Mouse (Mus musculus): Measurements from ENCODE around the gene Lacc1. TPM values are rescaled to one million over a fixed set of nuclear protein-coding genes. Genes with fewer than 3 reads are reported as not detected.
"Not testable (repeated sequence)": the region's sequence is repeated elsewhere in the genome, so short reads cannot be mapped to it uniquely, and the experiment has no call there.

Lacc1 gene
- polyA plus RNA-seq, 1 experiment from 2014 or later: 5.3 TPM

DNA sequence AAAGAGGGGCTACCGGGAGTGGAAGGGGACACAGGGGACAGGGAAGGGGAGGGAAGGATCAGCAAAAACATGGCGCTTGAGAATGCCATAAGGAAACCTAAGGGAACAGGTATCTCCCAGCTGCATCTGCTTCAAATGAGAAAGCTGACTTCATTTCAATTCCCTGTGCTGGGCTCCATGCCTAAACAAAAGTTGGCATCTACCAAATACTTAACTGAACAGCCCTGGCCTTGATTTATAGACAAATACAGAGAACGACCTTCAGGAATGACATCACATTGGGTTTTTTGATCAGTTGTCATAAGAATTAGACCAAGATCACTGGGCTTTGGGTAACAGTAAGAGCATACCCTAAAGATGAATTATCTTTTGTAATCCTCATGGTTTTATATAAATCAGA is 12.2 kb downstream of the Lacc1 start:
- 82% methylated on average over 3 of the region's 3 CpGs for WGBS

DNA sequence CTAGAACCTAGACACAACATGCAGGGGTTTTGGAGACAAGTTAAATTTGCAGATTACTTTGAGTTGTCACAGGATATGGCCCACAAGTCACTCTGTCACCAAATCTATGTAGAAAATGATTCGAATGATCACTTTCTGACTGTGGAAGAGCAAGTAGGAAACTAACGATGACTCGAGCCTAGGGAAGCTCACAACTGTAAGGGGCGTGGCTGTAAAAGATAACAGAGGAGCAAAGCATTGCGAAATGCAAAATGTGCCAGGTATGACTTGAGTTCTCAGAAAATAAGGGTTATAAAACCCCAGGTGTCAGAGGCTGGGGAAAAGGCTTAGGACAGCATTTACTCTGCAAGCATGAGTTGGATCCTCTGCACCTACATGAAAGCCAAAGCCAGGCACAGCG is 19.5 kb downstream of the Lacc1 start:
- H3K27me3 ChIP-seq (ENCODE audit: insufficient read depth, poor library complexity, severe bottlenecking): no peaks in the 10 kb centered on the region
- H3K4me1 ChIP-seq (replicated peaks): no peaks in the 10 kb centered on the region
- DNase-seq (ENCODE audit: low spot score): no peak
- 85% methylated on average over 6 of the region's 6 CpGs for WGBS
- H3K4me3 ChIP-seq: no peak overlapping the region
- no peak overlapping the region for H3K27ac ChIP-seq
- H3K36me3 ChIP-seq: no peaks in the 10 kb centered on the region
- no peaks in the 10 kb centered on the region for H3K9me3 ChIP-seq

More for the DNA sequence above, 12.2 kb downstream of the Lacc1 start:
- Histone ChIP-seq H3K36me3 (no peaks in the 10 kb centered on the region), H3K27ac (no peak overlapping the region), H3K9me3 (peaks cover 3% of the 10 kb centered on the region; the same call in 1 of the 2 replicates), H3K4me3 (no peak overlapping the region), H3K27me3 (ENCODE audit: insufficient read depth, poor library complexity, severe bottlenecking) (no peaks in the 10 kb centered on the region), H3K4me1 (replicated peaks) (no peaks in the 10 kb centered on the region)
- DNase-seq (ENCODE audit: low spot score): no peak

DNA sequence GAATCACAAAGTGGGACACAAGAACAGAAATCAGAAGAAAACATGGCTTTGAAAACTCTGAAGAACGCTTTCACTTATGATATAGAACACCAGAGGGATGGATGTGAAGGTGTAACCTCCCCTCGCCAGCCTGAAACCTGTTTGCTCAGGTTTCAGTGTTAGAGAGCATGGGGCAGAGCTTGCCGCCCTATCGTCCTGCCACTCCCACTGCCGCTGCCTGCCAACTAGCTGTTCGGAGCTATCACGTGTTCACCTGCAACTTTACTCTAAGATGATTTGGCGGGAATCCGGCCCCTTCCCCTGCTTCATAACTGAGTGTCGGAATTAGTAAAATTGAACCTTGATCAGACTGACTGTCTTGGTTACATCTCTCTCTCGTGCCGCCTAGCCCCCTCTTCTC is 19.9 kb downstream of the Lacc1 start:
- WGBS: 59% methylated on average over 12 of the region's 12 CpGs
- DNase-seq (ENCODE audit: low spot score); H3K36me3 ChIP-seq; H3K4me3 ChIP-seq; H3K27ac ChIP-seq; H3K27me3 ChIP-seq (ENCODE audit: insufficient read depth, poor library complexity, severe bottlenecking); H3K4me1 ChIP-seq (replicated peaks); H3K9me3 ChIP-seq: not testable (repeated sequence)

DNA sequence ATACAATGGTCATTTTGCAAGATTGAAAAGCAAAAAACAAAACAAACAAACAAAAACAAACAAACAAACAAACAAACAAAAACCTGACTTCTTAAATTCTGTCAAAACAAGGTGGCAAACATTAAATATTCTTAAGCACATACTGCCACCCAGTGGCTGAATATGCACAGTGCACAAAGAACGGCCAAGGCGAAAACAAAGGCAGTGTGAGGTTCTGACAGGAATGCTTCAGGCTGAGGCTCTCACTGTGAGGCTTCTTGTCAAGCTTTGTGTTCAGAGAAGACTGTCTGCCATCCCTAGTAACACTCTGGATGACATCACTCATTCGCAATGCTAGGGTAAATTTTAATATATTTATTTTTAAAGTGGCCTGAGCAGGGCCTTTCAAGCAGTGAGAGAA is 24.9 kb downstream of the Lacc1 start:
- Histone ChIP-seq H3K27me3 (ENCODE audit: insufficient read depth, poor library complexity, severe bottlenecking) (no peaks in the 10 kb centered on the region), H3K4me3 (no peak overlapping the region), H3K9me3 (no peaks in the 10 kb centered on the region), H3K36me3 (no peaks in the 10 kb centered on the region), H3K27ac (peak overlapping the region; percentile 42; the same call in 1 of the 2 replicates), H3K4me1 (replicated peaks) (no peaks in the 10 kb centered on the region)
- WGBS: 7% methylated on average over 3 of the region's 3 CpGs
- DNase-seq (ENCODE audit: low spot score): peak; percentile 77

DNA sequence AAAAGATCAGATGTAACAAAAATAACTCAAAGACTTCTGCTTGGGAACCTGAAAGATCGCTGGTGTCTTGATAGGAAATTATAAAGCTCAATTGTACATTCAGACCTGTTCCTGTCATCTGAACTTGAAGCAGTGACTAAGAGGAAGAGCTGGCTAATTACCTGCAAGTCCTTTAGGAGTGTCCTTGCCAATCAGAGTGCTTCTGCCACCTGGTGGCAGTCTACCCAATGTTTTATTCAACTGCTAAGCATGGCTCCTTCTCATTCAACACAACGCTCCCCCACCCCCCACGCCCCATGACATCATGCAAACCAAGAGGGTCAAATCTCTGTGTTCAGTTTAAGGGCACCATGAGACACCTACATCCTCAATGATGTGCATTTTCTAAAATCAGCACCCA is 28.5 kb downstream of the Lacc1 start:
- DNase-seq (ENCODE audit: low spot score): peak; percentile 64
- H3K27ac ChIP-seq: no peak overlapping the region
- H3K27me3 ChIP-seq (ENCODE audit: insufficient read depth, poor library complexity, severe bottlenecking): no peaks in the 10 kb centered on the region
- H3K9me3 ChIP-seq: no peaks in the 10 kb centered on the region
- H3K4me1 ChIP-seq (replicated peaks): peaks cover 19% of the 10 kb centered on the region; the same call in 1 of the 2 replicates
- H3K4me3 ChIP-seq: no peak overlapping the region
- 21% methylated on average over 3 of the region's 3 CpGs for WGBS
- no peaks in the 10 kb centered on the region for H3K36me3 ChIP-seq

DNA sequence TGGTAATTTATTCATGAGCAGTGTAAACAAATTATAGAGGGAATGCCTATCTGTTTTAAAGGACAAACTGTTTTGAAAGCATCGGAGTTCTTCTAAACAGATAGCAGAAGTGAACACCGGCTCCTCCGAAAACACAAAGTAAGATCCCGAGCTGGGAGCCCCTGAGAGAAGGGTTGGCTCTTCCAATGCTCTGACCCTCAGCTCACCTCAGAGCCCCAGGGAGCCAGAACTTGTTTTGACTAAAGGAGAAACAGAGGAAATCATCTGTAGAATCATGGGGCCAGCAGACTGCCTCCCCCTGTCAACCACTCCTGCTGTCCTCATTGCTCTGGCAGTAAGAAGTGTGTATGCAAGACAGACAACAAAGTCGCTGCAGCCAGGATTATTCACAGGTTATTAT is 31.1 kb downstream of the Lacc1 start:
- 73% methylated on average over 5 of the region's 5 CpGs for WGBS
- no peak for DNase-seq (ENCODE audit: low spot score)

DNA sequence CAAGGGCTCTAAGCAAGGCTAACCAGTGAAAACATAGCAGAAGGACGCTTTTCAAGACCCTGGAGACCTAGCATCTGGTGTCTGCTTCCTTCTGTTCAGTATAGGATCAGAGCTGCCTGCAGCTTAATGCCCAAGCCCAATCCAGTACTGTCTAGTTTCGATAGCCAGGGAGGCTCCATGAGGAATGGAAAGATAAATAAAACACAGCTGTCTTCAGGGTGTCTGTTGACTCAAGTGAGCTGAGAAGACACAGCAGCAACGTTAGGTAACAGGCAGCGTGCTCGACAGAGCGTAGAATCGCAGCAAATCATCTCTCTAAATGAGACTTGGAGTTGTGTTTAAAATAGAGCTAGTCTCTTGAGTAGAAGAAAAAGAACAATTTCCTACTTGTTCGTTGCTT is 32.0 kb downstream of the Lacc1 start:
- H3K27ac ChIP-seq: no peak overlapping the region
- no peak for DNase-seq (ENCODE audit: low spot score)
- H3K36me3 ChIP-seq: no peaks in the 10 kb centered on the region
- H3K4me3 ChIP-seq: no peak overlapping the region
- no peaks in the 10 kb centered on the region for H3K27me3 ChIP-seq (ENCODE audit: insufficient read depth, poor library complexity, severe bottlenecking)
- peaks cover 19% of the 10 kb centered on the region; the same call in 1 of the 2 replicates for H3K4me1 ChIP-seq (replicated peaks)
- WGBS: 75% methylated on average over 8 of the region's 8 CpGs
- H3K9me3 ChIP-seq: no peaks in the 10 kb centered on the region

More for the DNA sequence above, 31.1 kb downstream of the Lacc1 start:
- Histone ChIP-seq H3K27ac (no peak overlapping the region), H3K27me3 (ENCODE audit: insufficient read depth, poor library complexity, severe bottlenecking) (no peaks in the 10 kb centered on the region), H3K36me3 (no peaks in the 10 kb centered on the region), H3K4me1 (replicated peaks) (peaks cover 19% of the 10 kb centered on the region; the same call in 1 of the 2 replicates), H3K4me3 (no peak overlapping the region), H3K9me3 (no peaks in the 10 kb centered on the region)

DNA sequence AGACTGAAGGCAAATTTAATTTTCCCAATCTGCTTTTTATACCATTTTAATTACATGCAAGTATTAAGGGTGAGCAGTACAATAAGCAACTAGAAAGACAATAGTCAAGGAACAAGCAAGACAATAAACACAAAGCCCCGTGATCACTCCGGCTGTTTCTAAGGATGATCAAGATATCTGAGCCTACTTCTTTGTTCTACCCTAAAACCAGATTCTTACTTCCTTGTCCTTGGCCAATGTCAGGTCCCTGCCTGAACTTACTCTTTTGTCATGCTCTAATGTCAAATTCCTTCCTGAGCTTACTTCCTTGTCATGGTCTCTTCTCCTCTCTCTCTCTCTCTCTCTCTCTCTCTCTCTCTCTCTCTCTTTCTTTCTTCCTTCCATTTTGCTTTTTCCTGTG is 46.4 kb downstream of the Lacc1 start:
- H3K27ac ChIP-seq; H3K36me3 ChIP-seq; H3K9me3 ChIP-seq; DNase-seq (ENCODE audit: low spot score); H3K4me1 ChIP-seq (replicated peaks); H3K27me3 ChIP-seq (ENCODE audit: insufficient read depth, poor library complexity, severe bottlenecking); H3K4me3 ChIP-seq: not testable (repeated sequence)
- 90% methylated on average over 2 of the region's 2 CpGs for WGBS

DNA sequence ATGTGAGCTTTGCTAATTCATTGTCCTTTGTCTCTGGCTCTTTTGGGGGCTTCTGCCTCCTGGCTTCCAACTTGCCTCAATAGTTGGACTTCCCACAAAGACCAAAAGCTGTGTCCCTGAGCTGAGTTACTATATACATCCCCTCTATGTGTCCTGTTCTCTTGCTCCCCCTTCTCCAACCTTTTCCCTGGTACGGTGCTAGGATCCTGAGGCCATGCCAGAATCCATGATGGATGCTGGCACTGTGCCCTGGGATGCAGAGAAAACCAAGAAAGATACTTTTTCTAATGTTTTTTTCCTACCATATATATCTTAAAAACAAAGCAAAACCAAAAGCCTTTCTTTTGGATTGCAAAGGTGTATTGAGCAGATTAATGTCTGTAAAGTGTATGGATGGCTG is 54.9 kb downstream of the Lacc1 start:
- H3K27ac ChIP-seq: no peak overlapping the region
- no peaks in the 10 kb centered on the region for H3K36me3 ChIP-seq
- no peak for DNase-seq (ENCODE audit: low spot score)
- H3K9me3 ChIP-seq: no peaks in the 10 kb centered on the region
- no peak overlapping the region for H3K4me3 ChIP-seq
- H3K4me1 ChIP-seq (replicated peaks): 0 out of 2 replicates have a peak, but pooled peaks cover 2% of the 10 kb centered on the region
- no peaks in the 10 kb centered on the region for H3K27me3 ChIP-seq (ENCODE audit: insufficient read depth, poor library complexity, severe bottlenecking)
- 73% methylated on average over 1 of the region's 1 CpGs for WGBS

DNA sequence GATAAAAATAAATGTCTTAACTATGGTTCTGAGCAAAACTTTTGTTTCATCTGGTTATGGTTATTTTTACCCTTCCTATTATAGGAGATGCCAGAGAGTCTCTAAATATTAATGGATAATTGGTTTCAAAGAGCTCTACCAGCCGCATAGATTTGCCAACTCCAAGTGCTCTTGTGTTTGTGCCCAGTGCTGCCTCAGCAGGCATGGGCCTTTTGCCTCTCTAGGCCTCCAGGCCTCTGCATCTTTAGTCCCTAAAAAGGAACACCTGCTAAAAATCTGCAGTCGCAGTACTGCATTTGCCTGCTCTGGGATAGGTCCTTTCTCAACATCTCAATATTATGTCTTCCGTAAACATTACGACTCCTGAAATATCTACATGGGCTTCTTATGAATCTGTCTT is 55.5 kb downstream of the Lacc1 start:
- Histone ChIP-seq H3K27me3 (ENCODE audit: insufficient read depth, poor library complexity, severe bottlenecking) (no peaks in the 10 kb centered on the region), H3K4me1 (replicated peaks) (0 out of 2 replicates have a peak, but pooled peaks cover 2% of the 10 kb centered on the region), H3K9me3 (no peaks in the 10 kb centered on the region), H3K27ac (no peak overlapping the region), H3K36me3 (no peaks in the 10 kb centered on the region), H3K4me3 (no peak overlapping the region)
- WGBS: 95% methylated on average over 4 of the region's 4 CpGs
- no peak for DNase-seq (ENCODE audit: low spot score)

DNA sequence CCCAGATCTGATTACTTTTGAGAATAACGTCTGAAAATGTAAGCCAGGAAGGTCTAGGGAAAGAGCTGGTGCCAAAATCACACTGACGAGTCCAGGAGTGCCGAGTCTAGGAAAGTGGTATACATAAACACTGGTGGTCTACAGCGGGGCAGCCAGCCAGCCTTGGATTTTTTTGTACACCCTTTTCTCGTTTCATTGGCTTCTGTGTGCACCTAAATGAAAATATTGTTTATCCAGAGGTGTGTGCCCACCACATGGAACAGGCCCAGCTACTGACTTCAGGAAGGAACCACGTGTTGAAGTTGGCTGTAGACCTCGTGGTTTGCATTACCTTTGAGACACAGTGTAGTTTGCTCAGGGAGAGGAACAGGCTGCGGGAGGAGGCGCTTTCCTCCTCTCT is 57.1 kb downstream of the Lacc1 start:
- Histone ChIP-seq H3K4me1 (replicated peaks) (0 out of 2 replicates have a peak, but pooled peaks cover 2% of the 10 kb centered on the region), H3K9me3 (no peaks in the 10 kb centered on the region), H3K4me3 (no peak overlapping the region), H3K27me3 (ENCODE audit: insufficient read depth, poor library complexity, severe bottlenecking) (no peaks in the 10 kb centered on the region), H3K27ac (no peak overlapping the region), H3K36me3 (no peaks in the 10 kb centered on the region)
- no peak for DNase-seq (ENCODE audit: low spot score)
- 81% methylated on average over 9 of the region's 9 CpGs for WGBS

Other genes with a start within 250 kb of the Lacc1 start
- 0.95 TPM in 2 replicates for gene Ccdc122, start 132 bp downstream of the Lacc1 start, polyA plus RNA-seq (2016; fragmentation: Nextera tagmentation; extraction: Ambion mirVana)
- 10.4 and 17.6 TPM in 2 replicates for gene Enox1, start 119.9 kb upstream of the Lacc1 start, polyA plus RNA-seq (2016; fragmentation: Nextera tagmentation; extraction: Ambion mirVana)